Mouse (Mus musculus): ENCODE data around the gene Cln3. TPM values are rescaled to one million over a fixed set of nuclear protein-coding genes. Genes with fewer than 3 reads are reported as not detected.

Gene Cln3
- polyA plus RNA-seq, 1 experiment, result 44.9 TPM

DNA sequence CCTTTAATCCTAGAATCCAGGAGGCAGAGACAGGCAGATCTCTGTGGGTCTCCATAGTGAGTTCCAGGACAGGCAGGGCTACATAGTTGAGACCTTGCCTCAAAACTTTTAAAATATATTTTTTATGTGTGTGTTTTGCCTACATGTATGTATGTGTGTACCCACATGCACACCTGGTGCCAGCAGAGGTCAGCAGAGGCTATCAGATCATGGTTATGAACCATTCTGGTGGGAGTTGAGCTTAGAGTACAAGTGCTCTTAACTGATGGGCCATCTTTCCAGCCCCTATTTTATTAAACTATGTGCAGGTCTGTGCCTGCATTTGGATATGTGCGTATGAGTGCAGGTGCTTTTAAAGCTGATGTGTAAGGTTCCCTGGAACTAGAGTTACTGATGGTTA, 30.8 kb downstream of the Cln3 start:
- H3K36me3 ChIP-seq (ENCODE audit: control insufficient read depth, insufficient read depth, low read length, poor library complexity, severe bottlenecking), result peaks cover 86% of the 10 kb centered on the region

DNA sequence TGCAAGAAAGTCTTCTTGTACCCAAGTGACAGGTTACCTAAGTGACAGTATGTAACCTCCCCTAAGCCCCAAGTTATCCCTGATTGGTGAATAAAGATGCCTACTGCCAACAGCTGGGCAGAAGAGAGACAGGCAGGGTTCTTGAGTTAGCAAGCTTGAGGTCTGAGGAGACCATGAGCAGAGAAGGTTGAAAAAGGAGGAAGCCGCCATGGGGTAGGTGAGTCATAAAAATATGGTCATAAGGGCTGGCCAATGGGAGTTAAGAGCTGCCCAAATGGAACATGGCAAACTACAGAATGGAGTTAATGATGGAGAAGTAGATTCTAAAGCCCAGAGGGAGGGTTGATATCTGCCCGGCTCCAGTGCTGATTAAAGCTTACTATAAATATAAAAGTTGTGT, 40.0 kb downstream of the Cln3 start:
- Histone ChIP-seq H3K4me1 (ENCODE audit: control insufficient read depth, insufficient read depth, low read length) (no peaks in the 10 kb centered on the region), H3K4me3 (ENCODE audit: low read depth, low read length) (no peak overlapping the region), H3K27me3 (ENCODE audit: control insufficient read depth, insufficient read depth, low read length, poor library complexity, severe bottlenecking) (no peaks in the 10 kb centered on the region), H3K9me3 (replicated peaks; ENCODE audit: control insufficient read depth, insufficient read depth, low read length, poor library complexity, severe bottlenecking) (no peaks in the 10 kb centered on the region), H3K9ac (ENCODE audit: low read depth, poor library complexity, severe bottlenecking) (no peak overlapping the region), H3K36me3 (ENCODE audit: control insufficient read depth, insufficient read depth, low read length, poor library complexity, severe bottlenecking) (peaks cover 49% of the 10 kb centered on the region), H3K27ac (ENCODE audit: insufficient read depth, low read length) (no peak overlapping the region)
- no peak for TF ChIP-seq POLR2A (IDR thresholded peaks at IDR 0.05; ENCODE audit: insufficient read depth, low read length)
- no peak for TF ChIP-seq CTCF (IDR thresholded peaks at IDR 0.05; ENCODE audit: low read depth, low read length)
- TF ChIP-seq EP300 (IDR thresholded peaks at IDR 0.05; ENCODE audit: insufficient read depth, low read depth, low read length), result no peak

More for the DNA sequence above, 30.8 kb downstream of the Cln3 start:
- Histone ChIP-seq H3K4me3 (ENCODE audit: low read depth, low read length) (no peak overlapping the region), H3K9ac (ENCODE audit: low read depth, poor library complexity, severe bottlenecking) (no peak overlapping the region), H3K9me3 (replicated peaks; ENCODE audit: control insufficient read depth, insufficient read depth, low read length, poor library complexity, severe bottlenecking) (no peaks in the 10 kb centered on the region), H3K27me3 (ENCODE audit: control insufficient read depth, insufficient read depth, low read length, poor library complexity, severe bottlenecking) (no peaks in the 10 kb centered on the region), H3K27ac (ENCODE audit: insufficient read depth, low read length) (no peak overlapping the region), H3K4me1 (ENCODE audit: control insufficient read depth, insufficient read depth, low read length) (no peaks in the 10 kb centered on the region)
- no peak for TF ChIP-seq CTCF (IDR thresholded peaks at IDR 0.05; ENCODE audit: low read depth, low read length)
- no peak for TF ChIP-seq EP300 (IDR thresholded peaks at IDR 0.05; ENCODE audit: insufficient read depth, low read depth, low read length)
- TF ChIP-seq POLR2A (IDR thresholded peaks at IDR 0.05; ENCODE audit: insufficient read depth, low read length), result no peak

DNA sequence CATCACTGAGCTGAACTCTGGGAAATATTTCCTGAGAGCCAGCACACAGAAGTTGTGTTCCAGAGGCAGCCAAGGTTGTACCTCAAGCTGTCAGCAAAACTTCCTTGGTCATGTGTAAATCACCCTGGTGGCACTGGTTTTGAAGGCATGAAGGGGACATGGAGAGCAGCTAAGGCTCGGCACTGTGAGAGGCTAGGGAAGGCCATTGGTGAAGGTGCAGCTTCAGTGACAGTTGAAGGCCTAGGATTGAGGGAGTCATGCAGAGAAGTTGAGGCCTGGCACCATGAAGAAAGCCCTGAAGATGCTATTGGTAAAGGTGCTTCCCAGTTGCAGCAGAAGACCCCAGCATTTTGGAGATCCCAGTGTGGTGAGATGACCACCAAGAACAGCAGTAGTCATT, 44.0 kb downstream of the Cln3 start:
- no peaks in the 10 kb centered on the region for H3K9me3 ChIP-seq (replicated peaks; ENCODE audit: control insufficient read depth, insufficient read depth, low read length, poor library complexity, severe bottlenecking)
- H3K4me1 ChIP-seq (ENCODE audit: control insufficient read depth, insufficient read depth, low read length), result no peaks in the 10 kb centered on the region
- peaks cover 13% of the 10 kb centered on the region for H3K36me3 ChIP-seq (ENCODE audit: control insufficient read depth, insufficient read depth, low read length, poor library complexity, severe bottlenecking)
- H3K27me3 ChIP-seq (ENCODE audit: control insufficient read depth, insufficient read depth, low read length, poor library complexity, severe bottlenecking), result no peaks in the 10 kb centered on the region
- no peak overlapping the region for H3K9ac ChIP-seq (ENCODE audit: low read depth, poor library complexity, severe bottlenecking)
- no peak overlapping the region for H3K27ac ChIP-seq (ENCODE audit: insufficient read depth, low read length)
- H3K4me3 ChIP-seq (ENCODE audit: low read depth, low read length), result no peak overlapping the region
- TF ChIP-seq CTCF (IDR thresholded peaks at IDR 0.05; ENCODE audit: low read depth, low read length) (no peak), EP300 (IDR thresholded peaks at IDR 0.05; ENCODE audit: insufficient read depth, low read depth, low read length) (no peak)

DNA sequence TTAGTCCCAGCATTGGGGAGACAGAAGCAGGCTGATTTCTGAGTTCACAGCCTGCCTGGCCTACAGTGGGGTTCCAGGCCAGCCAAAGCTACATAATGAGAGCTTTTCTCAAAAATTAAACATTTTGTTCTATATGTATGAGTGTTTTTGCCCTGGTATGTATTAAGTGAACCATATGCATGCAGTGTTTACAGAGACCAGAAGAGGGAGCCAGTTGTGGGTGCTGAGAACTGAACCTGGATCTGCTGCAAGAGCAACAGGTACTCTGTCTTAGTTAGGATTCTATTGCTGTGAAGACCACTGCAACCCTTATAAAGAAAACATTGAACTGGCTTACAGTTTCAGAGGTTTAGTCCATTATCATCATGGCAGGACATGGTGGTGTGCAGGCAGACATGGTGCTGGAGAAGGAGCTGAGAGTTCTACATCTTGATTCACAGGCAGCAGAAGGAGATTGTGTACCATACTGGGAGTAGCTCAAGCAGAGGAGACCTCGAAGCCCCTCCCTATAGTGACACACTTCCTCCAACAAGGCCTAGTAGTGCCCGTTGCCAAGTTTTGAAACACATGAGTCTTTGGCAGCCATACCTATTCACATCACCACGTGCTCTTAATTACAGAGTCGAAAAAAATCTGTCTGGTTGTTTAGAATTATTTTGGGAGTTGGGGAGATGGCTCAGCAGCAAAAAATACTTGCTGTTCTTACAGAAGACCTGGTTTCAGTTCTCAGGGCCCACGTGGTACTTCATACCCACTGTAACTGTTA, 47.6 kb downstream of the Cln3 start:
- Histone ChIP-seq H3K9ac (ENCODE audit: low read depth, poor library complexity, severe bottlenecking) (no peak overlapping the region), H3K36me3 (ENCODE audit: control insufficient read depth, insufficient read depth, low read length, poor library complexity, severe bottlenecking) (no peaks in the 10 kb centered on the region), H3K4me3 (ENCODE audit: low read depth, low read length) (no peak overlapping the region), H3K9me3 (replicated peaks; ENCODE audit: control insufficient read depth, insufficient read depth, low read length, poor library complexity, severe bottlenecking) (no peaks in the 10 kb centered on the region), H3K27me3 (ENCODE audit: control insufficient read depth, insufficient read depth, low read length, poor library complexity, severe bottlenecking) (peaks cover 2% of the 10 kb centered on the region; the same call in 1 of the 2 replicates), H3K27ac (ENCODE audit: insufficient read depth, low read length) (no peak overlapping the region), H3K4me1 (ENCODE audit: control insufficient read depth, insufficient read depth, low read length) (no peaks in the 10 kb centered on the region)
- TF ChIP-seq POLR2A (IDR thresholded peaks at IDR 0.05; ENCODE audit: insufficient read depth, low read length) (no peak), EP300 (IDR thresholded peaks at IDR 0.05; ENCODE audit: insufficient read depth, low read depth, low read length) (no peak), CTCF (IDR thresholded peaks at IDR 0.05; ENCODE audit: low read depth, low read length) (no peak)

DNA sequence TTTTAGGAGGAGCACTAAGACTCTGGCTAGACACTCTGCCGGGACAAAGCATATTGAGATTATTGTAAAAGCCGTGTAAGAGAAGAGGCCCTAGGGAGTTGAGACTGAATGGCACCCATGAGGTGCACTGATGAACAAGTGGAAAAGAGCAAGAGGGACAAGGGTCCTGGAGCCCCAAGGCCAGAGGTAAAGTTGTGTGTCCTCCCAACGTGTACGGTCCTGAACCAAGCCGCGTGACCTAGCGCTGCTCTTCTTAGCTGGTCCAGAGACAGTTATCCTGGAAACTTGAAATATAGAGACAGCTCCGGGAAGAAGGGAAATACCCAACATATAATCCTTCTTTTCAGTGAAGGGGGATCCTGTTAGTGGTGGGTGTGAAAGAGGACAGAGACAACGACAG, 49.2 kb downstream of the Cln3 start:
- no peaks in the 10 kb centered on the region for H3K4me1 ChIP-seq (ENCODE audit: control insufficient read depth, insufficient read depth, low read length)
- no peak for TF ChIP-seq POLR2A (IDR thresholded peaks at IDR 0.05; ENCODE audit: insufficient read depth, low read length)
- TF ChIP-seq CTCF (IDR thresholded peaks at IDR 0.05; ENCODE audit: low read depth, low read length), result no peak
- TF ChIP-seq EP300 (IDR thresholded peaks at IDR 0.05; ENCODE audit: insufficient read depth, low read depth, low read length), result no peak
- H3K36me3 ChIP-seq (ENCODE audit: control insufficient read depth, insufficient read depth, low read length, poor library complexity, severe bottlenecking), result no peaks in the 10 kb centered on the region
- H3K9me3 ChIP-seq (replicated peaks; ENCODE audit: control insufficient read depth, insufficient read depth, low read length, poor library complexity, severe bottlenecking), result no peaks in the 10 kb centered on the region
- peaks cover 2% of the 10 kb centered on the region; the same call in 1 of the 2 replicates for H3K27me3 ChIP-seq (ENCODE audit: control insufficient read depth, insufficient read depth, low read length, poor library complexity, severe bottlenecking)
- H3K4me3 ChIP-seq (ENCODE audit: low read depth, low read length), result no peak overlapping the region
- no peak overlapping the region for H3K27ac ChIP-seq (ENCODE audit: insufficient read depth, low read length)
- no peak overlapping the region for H3K9ac ChIP-seq (ENCODE audit: low read depth, poor library complexity, severe bottlenecking)

DNA sequence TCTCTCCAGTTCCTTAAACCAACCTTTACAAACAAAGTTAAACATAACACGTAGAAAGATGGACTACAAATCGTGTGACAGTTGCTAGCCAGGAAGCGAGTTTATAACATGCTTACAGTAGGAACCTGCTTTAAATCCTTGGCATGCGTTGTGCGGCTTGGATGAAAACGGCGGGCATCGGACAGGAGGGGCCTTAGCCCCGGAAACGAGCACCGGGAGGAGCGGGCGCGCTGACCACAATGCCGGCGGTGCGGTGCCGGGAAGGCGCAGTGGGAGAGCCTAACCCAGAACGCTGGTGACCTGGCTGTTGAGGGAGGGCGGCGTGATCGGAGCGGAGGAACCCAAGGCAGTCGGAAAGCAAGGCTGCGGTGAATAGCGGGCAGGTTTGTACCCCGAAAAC, 49.9 kb downstream of the Cln3 start:
- Histone ChIP-seq H3K4me3 (ENCODE audit: low read depth, low read length) (peak overlapping the region; percentile 62), H3K27me3 (ENCODE audit: control insufficient read depth, insufficient read depth, low read length, poor library complexity, severe bottlenecking) (peaks cover 2% of the 10 kb centered on the region; the same call in 1 of the 2 replicates), H3K4me1 (ENCODE audit: control insufficient read depth, insufficient read depth, low read length) (no peaks in the 10 kb centered on the region), H3K36me3 (ENCODE audit: control insufficient read depth, insufficient read depth, low read length, poor library complexity, severe bottlenecking) (no peaks in the 10 kb centered on the region), H3K27ac (ENCODE audit: insufficient read depth, low read length) (no peak overlapping the region), H3K9ac (ENCODE audit: low read depth, poor library complexity, severe bottlenecking) (peak overlapping the region; percentile 11), H3K9me3 (replicated peaks; ENCODE audit: control insufficient read depth, insufficient read depth, low read length, poor library complexity, severe bottlenecking) (no peaks in the 10 kb centered on the region)
- no peak for TF ChIP-seq EP300 (IDR thresholded peaks at IDR 0.05; ENCODE audit: insufficient read depth, low read depth, low read length)
- no peak for TF ChIP-seq CTCF (IDR thresholded peaks at IDR 0.05; ENCODE audit: low read depth, low read length)
- TF ChIP-seq POLR2A (IDR thresholded peaks at IDR 0.05; ENCODE audit: insufficient read depth, low read length), result no peak
